8 mouse cellular contexts compared by ENCODE assay signal in the genomic region with DNA sequence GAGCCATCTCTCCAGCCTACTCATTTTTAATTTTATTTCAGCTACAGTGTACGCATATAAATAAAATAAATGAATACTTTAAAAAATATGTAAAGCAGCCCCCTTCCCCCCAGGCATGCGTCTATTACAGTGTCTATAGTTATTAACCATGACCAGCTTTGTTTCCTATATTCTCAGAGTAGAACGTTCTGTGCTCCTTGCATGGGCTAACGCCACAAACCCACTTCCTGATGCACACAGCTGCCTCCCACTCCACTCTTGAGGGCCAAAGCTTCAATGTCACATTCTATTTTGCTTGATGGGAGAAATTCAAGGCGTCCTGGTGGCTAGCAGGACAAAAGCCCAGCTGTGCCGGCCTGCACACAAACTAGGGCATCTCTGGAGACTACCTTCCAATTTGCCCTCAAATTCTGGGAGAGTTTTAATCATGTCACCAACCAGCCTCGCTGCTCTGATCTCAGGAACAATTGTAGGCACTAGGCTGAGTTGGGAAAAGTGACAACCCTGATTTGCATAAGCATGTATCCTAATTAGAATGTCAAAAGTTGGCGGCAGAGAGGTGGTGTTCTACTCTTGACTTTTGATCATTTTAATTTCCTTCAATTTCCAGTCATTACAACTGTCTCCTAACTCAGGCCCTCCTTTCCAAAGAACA. TPM values are rescaled to one million over a fixed set of nuclear protein-coding genes. Genes with fewer than 3 reads are reported as not detected.
A peak's percentile ranks its signal among the peaks of the same experiment; 100 is the strongest.
DNase-seq lines count a peak whose midpoint lies in the region; ATAC-seq and TF ChIP-seq lines count a peak whose summit lies in the region.

No protein-coding gene starts in this region.

- TF ChIP-seq CTCF in testis, adult 2 months (IDR thresholded peaks at IDR 0.05; ENCODE audit: control insufficient read depth, insufficient read depth, insufficient replicate concordance, low read depth, low read length) = no peak

- peaks cover 8% of the 10 kb centered on the region for H3K4me1 ChIP-seq in testis, adult 2 months (ENCODE audit: control insufficient read depth, insufficient read depth, low read length)
- H3K4me1 ChIP-seq in limb, embryonic 13.5 days = peaks cover 10% of the 10 kb centered on the region
- no peaks in the 10 kb centered on the region for H3K4me1 ChIP-seq in stomach, embryonic 16.5 days (ENCODE audit: control insufficient read depth, insufficient read depth, low read length)

- 41% methylated on average over 8 of the region's 8 CpGs for WGBS in limb, embryonic 13.5 days
- WGBS in stomach, embryonic 16.5 days = 51% methylated on average over 8 of the region's 8 CpGs

- H3K27ac ChIP-seq in testis, adult 2 months (ENCODE audit: control insufficient read depth, insufficient read depth, low read depth, low read length) = no peak overlapping the region
- H3K27ac ChIP-seq in limb, embryonic 13.5 days = no peak overlapping the region
- no peak overlapping the region for H3K27ac ChIP-seq in stomach, embryonic 16.5 days (ENCODE audit: low read length)

- H3K27me3 ChIP-seq in testis, adult 2 months (ENCODE audit: control insufficient read depth, insufficient read depth, low read length) = no peaks in the 10 kb centered on the region
- peaks cover 12% of the 10 kb centered on the region for H3K27me3 ChIP-seq in limb, embryonic 13.5 days
- no peaks in the 10 kb centered on the region for H3K27me3 ChIP-seq in stomach, embryonic 16.5 days (ENCODE audit: control insufficient read depth, insufficient read depth, low read length)

- no peaks in the 10 kb centered on the region for H3K36me3 ChIP-seq in testis, adult 2 months (ENCODE audit: control insufficient read depth, insufficient read depth, low read length)
- H3K36me3 ChIP-seq in limb, embryonic 13.5 days = no peaks in the 10 kb centered on the region
- no peaks in the 10 kb centered on the region for H3K36me3 ChIP-seq in stomach, embryonic 16.5 days (ENCODE audit: control insufficient read depth, insufficient read depth, low read length)

- peak overlapping the region; percentile 29; the same call in 1 of the 2 replicates for H3K4me3 ChIP-seq in testis, adult 2 months (ENCODE audit: control insufficient read depth, low read depth, low read length)
- peak overlapping the region; percentile 36; the same call in 1 of the 2 replicates for H3K4me3 ChIP-seq in limb, embryonic 13.5 days
- peak overlapping the region; percentile 34 for H3K4me3 ChIP-seq in stomach, embryonic 16.5 days (replicated peaks; ENCODE audit: low read length)

- no peak for TF ChIP-seq POLR2A in testis, adult 2 months (IDR thresholded peaks at IDR 0.05; ENCODE audit: control insufficient read depth, low read depth, low read length)

- H3K9ac ChIP-seq in limb, embryonic 13.5 days = 0 out of 2 replicates have a peak overlapping the region, but pooled peaks have one; percentile 48
- H3K9ac ChIP-seq in stomach, embryonic 16.5 days (ENCODE audit: low read length) = no peak overlapping the region

- DNase-seq in frontal cortex, postnatal 36 days (ENCODE audit: low spot score in 2 of 2) = no peak
- no peak for DNase-seq in testis, postnatal 10 days (ENCODE audit: low spot score)
- DNase-seq in adrenal gland, adult 18-20 months (ENCODE audit: low spot score in 2 of 2) = no peak
- DNase-seq in cerebellum, postnatal 36 days = no peak

- ATAC-seq in frontal cortex, adult (ENCODE audit: low TSS enrichment) = peak; percentile 8; the same call in 1 of the 2 replicates
- no peak for ATAC-seq in limb, embryonic 13.5 days (ENCODE audit: low FRiP score, low read depth)
- no peak for ATAC-seq in stomach, embryonic 16.5 days (ENCODE audit: insufficient read depth, low FRiP score)

- no peaks in the 10 kb centered on the region for H3K9me3 ChIP-seq in limb, embryonic 13.5 days
- H3K9me3 ChIP-seq in stomach, embryonic 16.5 days (replicated peaks; ENCODE audit: control insufficient read depth, low read length) = no peaks in the 10 kb centered on the region

- peak overlapping the region; percentile 61 for H3K4me2 ChIP-seq in limb, embryonic 13.5 days (replicated peaks)
- H3K4me2 ChIP-seq in stomach, embryonic 16.5 days (ENCODE audit: low read depth, low read length) = peak overlapping the region; percentile 56

RNA-seq across cellular contexts. Expression of a gene that starts 10.2 kb away (rescaled TPM):
- not detected in 2 replicates for polyA plus RNA-seq in testis, adult 2 months (2012; rRNA removed)
- polyA plus RNA-seq in limb, embryonic 13.5 days (2015; fragmentation: Nextera tagmentation; extraction: Ambion mirVana) = 0.09 and 0.18 TPM in 2 replicates
- polyA plus RNA-seq in stomach, embryonic 16.5 days (2015; fragmentation: Nextera tagmentation; extraction: Ambion mirVana) = not detected in 2 replicates
- not detected for total RNA-seq in adrenal gland, adult 18-20 months (2021)

RNA-seq across cellular contexts. Expression of a gene that starts 29.3 kb away (rescaled TPM):
- 0.53 and 0.57 TPM in 2 replicates for polyA plus RNA-seq in testis, adult 2 months (2012; rRNA removed)
- polyA plus RNA-seq in limb, embryonic 13.5 days (2015; fragmentation: Nextera tagmentation; extraction: Ambion mirVana) = 1.2 and 1.3 TPM in 2 replicates
- 6.1 and 6.9 TPM in 2 replicates for polyA plus RNA-seq in stomach, embryonic 16.5 days (2015; fragmentation: Nextera tagmentation; extraction: Ambion mirVana)
- total RNA-seq in adrenal gland, adult 18-20 months (2021) = 1 to 10 TPM; 1.5 to 2.9 TPM
